Mouse (Mus musculus) ovary, postnatal 14 days (tissue): ENCODE results near the gene Mfap2.

Experiments used
- DNase-seq: peaks from one replicate; pipeline ENCODE4 v3.0.0; 2022; ENCODE audit warnings: low spot score

Gene Mfap2

GRCm38 (mm10) chr4:141024992-141025391 is 14.8 kb downstream of the Mfap2 start:
- DNase-seq, result no peak

- DNase-seq, result no peak
Measured at GRCm38 (mm10) chr4:141030541-141031206, 20.5 kb downstream of the Mfap2 start.

GRCm38 (mm10) chr4:141031733-141032132 is 21.5 kb downstream of the Mfap2 start:
- peak; percentile 76 for DNase-seq

GRCm38 (mm10) chr4:141033606-141034549 is 23.7 kb downstream of the Mfap2 start:
- DNase-seq, result no peak

- no peak for DNase-seq
Measured at GRCm38 (mm10) chr4:141041117-141041516, 30.9 kb downstream of the Mfap2 start.

GRCm38 (mm10) chr4:141044816-141045215 is 34.6 kb downstream of the Mfap2 start:
- DNase-seq, result peak; percentile 64

GRCm38 (mm10) chr4:141048810-141049475 is 38.7 kb downstream of the Mfap2 start:
- no peak for DNase-seq

- no peak for DNase-seq
Measured at GRCm38 (mm10) chr4:141049476-141049835, 39.2 kb downstream of the Mfap2 start.

GRCm38 (mm10) chr4:141052442-141052841 is 42.2 kb downstream of the Mfap2 start:
- DNase-seq, result no peak

GRCm38 (mm10) chr4:141053138-141053537 is 42.9 kb downstream of the Mfap2 start:
- DNase-seq, result no peak

- no peak for DNase-seq
Measured at GRCm38 (mm10) chr4:141053568-141054161, 43.4 kb downstream of the Mfap2 start.

GRCm38 (mm10) chr4:141056970-141057369 is 46.8 kb downstream of the Mfap2 start:
- no peak for DNase-seq

GRCm38 (mm10) chr4:141058835-141059234 is 48.6 kb downstream of the Mfap2 start:
- DNase-seq, result no peak

- DNase-seq, result no peak
Measured at GRCm38 (mm10) chr4:141059616-141060425, 49.6 kb downstream of the Mfap2 start.

GRCm38 (mm10) chr4:141060426-141061301 is 50.4 kb downstream of the Mfap2 start, which contains the start of gene Crocc:
Gene Crocc (minus strand): TSS chr4:141060550.
- DNase-seq, result peak; percentile 100

GRCm38 (mm10) chr4:141064104-141064659 is 54.0 kb downstream of the Mfap2 start:
- DNase-seq, result no peak

- peak; percentile 75 for DNase-seq
Measured at GRCm38 (mm10) chr4:141065123-141065522, 54.9 kb downstream of the Mfap2 start.
